Comparison of ENCODE assay signal across 8 mouse cellular contexts in the genomic region with DNA sequence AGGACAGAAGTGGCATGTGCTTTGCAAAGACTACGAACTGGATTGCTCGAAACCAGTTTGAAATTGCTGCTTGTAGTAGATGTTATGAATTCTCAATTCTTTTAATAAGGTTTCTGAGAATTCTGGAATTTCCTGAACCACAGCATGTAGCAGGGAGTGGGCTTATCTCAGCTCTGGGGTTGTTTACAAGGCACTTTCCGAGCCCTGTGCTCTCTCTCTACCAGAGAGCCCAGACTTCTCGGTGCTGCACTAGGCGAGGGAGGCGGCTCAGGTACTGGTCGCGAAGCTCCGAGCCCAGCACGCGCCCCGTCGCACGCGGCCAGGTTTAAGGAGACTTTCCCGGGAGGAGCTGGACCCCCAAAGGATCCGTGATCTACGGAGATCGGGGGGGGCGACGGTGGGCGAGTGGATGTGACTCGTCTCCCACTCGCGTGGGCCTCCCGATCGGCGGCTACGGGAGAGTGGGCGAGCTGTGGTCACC. TPM values are rescaled to one million over a fixed set of nuclear protein-coding genes. Genes with fewer than 3 reads are reported as not detected.
DNase-seq lines count a peak whose midpoint lies in the region; ATAC-seq lines count a peak whose summit lies in the region.

No protein-coding gene starts in this region.

- no peaks in the 10 kb centered on the region for H3K9me3 ChIP-seq in kidney, embryonic 14.5 days (ENCODE audit: control insufficient read depth, low read length)
- no peaks in the 10 kb centered on the region for H3K9me3 ChIP-seq in hindbrain, embryonic 14.5 days (ENCODE audit: control insufficient read depth, low read length)

- H3K27ac ChIP-seq in kidney, embryonic 14.5 days (ENCODE audit: low read depth, low read length), result no peak overlapping the region
- peak overlapping the region; percentile 95; the same call in 1 of the 2 replicates for H3K27ac ChIP-seq in hindbrain, embryonic 14.5 days
- H3K27ac ChIP-seq in macrophage, result no peak overlapping the region

- H3K4me2 ChIP-seq in kidney, embryonic 14.5 days (replicated peaks; ENCODE audit: low read depth, low read length), result peak overlapping the region; percentile 93
- H3K4me2 ChIP-seq in hindbrain, embryonic 14.5 days (replicated peaks), result peak overlapping the region; percentile 81

- ATAC-seq in kidney, embryonic 14.5 days (ENCODE audit: low FRiP score, low TSS enrichment), result peak; percentile 28
- peak; percentile 1 for ATAC-seq in hindbrain, embryonic 14.5 days (ENCODE audit: low FRiP score)

- H3K9ac ChIP-seq in kidney, embryonic 14.5 days (ENCODE audit: low read depth, low read length), result peak overlapping the region; percentile 100
- peak overlapping the region; percentile 96 for H3K9ac ChIP-seq in hindbrain, embryonic 14.5 days

- H3K36me3 ChIP-seq in kidney, embryonic 14.5 days (ENCODE audit: control insufficient read depth, insufficient read depth, low read length), result peaks cover 26% of the 10 kb centered on the region
- peaks cover 24% of the 10 kb centered on the region for H3K36me3 ChIP-seq in hindbrain, embryonic 14.5 days (replicated peaks; ENCODE audit: control insufficient read depth, insufficient read depth)
- H3K36me3 ChIP-seq in macrophage (ENCODE audit: inconsistent target), result no peaks in the 10 kb centered on the region

- peaks cover 10% of the 10 kb centered on the region for H3K4me1 ChIP-seq in kidney, embryonic 14.5 days (ENCODE audit: control insufficient read depth, insufficient read depth, low read length)
- peaks cover 20% of the 10 kb centered on the region for H3K4me1 ChIP-seq in hindbrain, embryonic 14.5 days (replicated peaks; ENCODE audit: control insufficient read depth, insufficient read depth, low read length)

- H3K27me3 ChIP-seq in kidney, embryonic 14.5 days (ENCODE audit: control insufficient read depth, insufficient read depth, low read length), result 0 out of 2 replicates have a peak, but pooled peaks cover 3% of the 10 kb centered on the region
- 0 out of 2 replicates have a peak, but pooled peaks cover 17% of the 10 kb centered on the region for H3K27me3 ChIP-seq in hindbrain, embryonic 14.5 days (ENCODE audit: control insufficient read depth, insufficient read depth, low read length)

- WGBS in kidney, embryonic 14.5 days, result 2% methylated on average over 29 of the region's 30 CpGs
- WGBS in hindbrain, embryonic 14.5 days, result 2% methylated on average over 30 of the region's 30 CpGs
- 2% methylated on average over 29 of the region's 30 CpGs for WGBS in macrophage (ENCODE audit: missing documents)

- peaks cover 22% of the 10 kb centered on the region for H3K79me2 ChIP-seq in macrophage (ENCODE audit: inconsistent target)

- no peak for DNase-seq in kidney, postnatal 10 days
- peak; percentile 69 for DNase-seq in ES-CJ7 (ENCODE audit: low read depth, low spot score)
- DNase-seq in embryo, embryonic 10.5 days (ENCODE audit: low spot score), result peak; percentile 73
- DNase-seq in hindbrain, embryonic 14.5 days (ENCODE audit: low spot score), result no peak
- no peak for DNase-seq in gastrocnemius, postnatal 25 days
- DNase-seq in adrenal gland, adult 18-20 months (ENCODE audit: low spot score in 2 of 2), result no peak

- peak overlapping the region; percentile 90 for H3K4me3 ChIP-seq in kidney, embryonic 14.5 days (ENCODE audit: low read length)
- peak overlapping the region; percentile 82 for H3K4me3 ChIP-seq in hindbrain, embryonic 14.5 days (replicated peaks; ENCODE audit: low read length)
- H3K4me3 ChIP-seq in macrophage (ENCODE audit: inconsistent target), result peak overlapping the region; percentile 11; the same call in 1 of the 2 replicates

RNA-seq across cellular contexts. Expression of gene Gpc5, which starts 51.9 kb away (rescaled TPM):
- polyA plus RNA-seq in kidney, embryonic 14.5 days (2014; fragmentation: Nextera tagmentation; extraction: Ambion mirVana), result 3.7 and 7.6 TPM in 2 replicates
- 11.9 and 12.3 TPM in 2 replicates for polyA plus RNA-seq in hindbrain, embryonic 14.5 days (2014; fragmentation: Nextera tagmentation; extraction: Ambion mirVana)
- total RNA-seq in macrophage (2018; cell fraction: chromatin; rRNA removed), result not detected
- total RNA-seq in macrophage (2018; cell fraction: cytosol; rRNA removed), result not detected
- total RNA-seq in macrophage (2018; cell fraction: nucleus; rRNA removed), result not detected
- polyA plus RNA-seq in macrophage (2018), result not detected in 3 replicates
- not detected for total RNA-seq in gastrocnemius, postnatal 25 days (2021)
- total RNA-seq in adrenal gland, adult 18-20 months (2021), result under 1 TPM in 1 of 2 experiments, not detected in 1; 0.99 TPM

Comparison
In these comparisons a context has a peak if more than half of its experiments do, and no peak if none do; other contexts are left out.
1. H3K4me3 ChIP-seq: peak in every context shown above with its lines; median percentile 90 in kidney, embryonic 14.5 days; 82 in hindbrain, embryonic 14.5 days; 11 in macrophage.
2. DNase-seq: peak in ES-CJ7 (single experiment) and embryo, embryonic 10.5 days (single experiment); none in kidney, postnatal 10 days (single experiment), hindbrain, embryonic 14.5 days (single experiment), gastrocnemius, postnatal 25 days (single experiment) and adrenal gland, adult 18-20 months (0 of 2).